Mouse (Mus musculus): ENCODE results near the gene Gpr61. TPM values are rescaled to one million over a fixed set of nuclear protein-coding genes. Genes with fewer than 3 reads are reported as not detected.

The Gpr61 gene
- polyA plus RNA-seq, 1 experiment from 2014 or later = 0.10 TPM

- H3K27me3 ChIP-seq = no peaks in the 10 kb centered on the region
- H3K4me2 ChIP-seq = no peak overlapping the region
- no peak for ATAC-seq (ENCODE audit: insufficient number of reproducible peaks, insufficient read depth, low FRiP score, low TSS enrichment, low read depth)
- WGBS = 63% methylated on average over 3 of the region's 3 CpGs
- no peaks in the 10 kb centered on the region for H3K9me3 ChIP-seq
- no peak overlapping the region for H3K9ac ChIP-seq (replicated peaks)
- peaks cover 21% of the 10 kb centered on the region for H3K36me3 ChIP-seq
- H3K4me3 ChIP-seq (replicated peaks) = no peak overlapping the region
- H3K4me1 ChIP-seq (replicated peaks) = no peaks in the 10 kb centered on the region
- H3K27ac ChIP-seq = no peak overlapping the region
Measured at GRCm38 (mm10) chr3:108101594-108101993, 53.1 kb downstream of the Gpr61 start.

Other genes starting within 250 kb of the Gpr61 start
- 37.7 and 38.9 TPM in 2 replicates for gene Gstm7, start 223.1 kb downstream of the Gpr61 start, polyA plus RNA-seq (2016; fragmentation: Nextera tagmentation; extraction: Ambion mirVana)
- 11.0 and 11.4 TPM in 2 replicates for gene Gstm6, start 211.1 kb downstream of the Gpr61 start, polyA plus RNA-seq (2016; fragmentation: Nextera tagmentation; extraction: Ambion mirVana)
- not detected in 2 replicates for gene Gstm3, start 185.6 kb downstream of the Gpr61 start, polyA plus RNA-seq (2016; fragmentation: Nextera tagmentation; extraction: Ambion mirVana)
- gene Gstm2, start 168.4 kb downstream of the Gpr61 start, polyA plus RNA-seq (2016; fragmentation: Nextera tagmentation; extraction: Ambion mirVana) = 34.0 and 37.4 TPM in 2 replicates
- 38.3 and 38.9 TPM in 2 replicates for gene Gstm1, start 136.9 kb downstream of the Gpr61 start, polyA plus RNA-seq (2016; fragmentation: Nextera tagmentation; extraction: Ambion mirVana)
- gene Gstm4, start 110.0 kb downstream of the Gpr61 start, polyA plus RNA-seq (2016; fragmentation: Nextera tagmentation; extraction: Ambion mirVana) = 16.3 and 17.4 TPM in 2 replicates
- 51.5 and 51.7 TPM in 2 replicates for gene Ampd2, start 68.2 kb downstream of the Gpr61 start, polyA plus RNA-seq (2016; fragmentation: Nextera tagmentation; extraction: Ambion mirVana)
- 0.55 and 0.69 TPM in 2 replicates for gene Gnat2, start 62.1 kb downstream of the Gpr61 start, polyA plus RNA-seq (2016; fragmentation: Nextera tagmentation; extraction: Ambion mirVana)
- gene Gnai3, start 8.7 kb downstream of the Gpr61 start, polyA plus RNA-seq (2016; fragmentation: Nextera tagmentation; extraction: Ambion mirVana) = 192 and 199 TPM in 2 replicates
- gene Amigo1, start 31.5 kb upstream of the Gpr61 start, polyA plus RNA-seq (2016; fragmentation: Nextera tagmentation; extraction: Ambion mirVana) = 4.4 and 5.8 TPM in 2 replicates
- gene Cyb561d1, start 46.3 kb upstream of the Gpr61 start, polyA plus RNA-seq (2016; fragmentation: Nextera tagmentation; extraction: Ambion mirVana) = 1.7 TPM in 2 replicates
- 25.2 and 26.0 TPM in 2 replicates for gene Atxn7l2, start 56.1 kb upstream of the Gpr61 start, polyA plus RNA-seq (2016; fragmentation: Nextera tagmentation; extraction: Ambion mirVana)
- gene Sypl2, start 71.8 kb upstream of the Gpr61 start, polyA plus RNA-seq (2016; fragmentation: Nextera tagmentation; extraction: Ambion mirVana) = 0.64 and 0.87 TPM in 2 replicates
- 297 and 302 TPM in 2 replicates for gene Psma5, start 102.0 kb upstream of the Gpr61 start, polyA plus RNA-seq (2016; fragmentation: Nextera tagmentation; extraction: Ambion mirVana)
- gene Sort1, start 129.2 kb upstream of the Gpr61 start, polyA plus RNA-seq (2016; fragmentation: Nextera tagmentation; extraction: Ambion mirVana) = 14.7 and 16.2 TPM in 2 replicates
- not detected in 2 replicates for gene Mybphl, start 210.0 kb upstream of the Gpr61 start, polyA plus RNA-seq (2016; fragmentation: Nextera tagmentation; extraction: Ambion mirVana)
- gene Psrc1, start 229.0 kb upstream of the Gpr61 start, polyA plus RNA-seq (2016; fragmentation: Nextera tagmentation; extraction: Ambion mirVana) = 78.1 and 83.5 TPM in 2 replicates

Data from limb, embryonic 12.5 days (tissue).